Mouse (Mus musculus) spleen, adult 2 months (tissue): ENCODE data around the gene Ctu2.

Source experiments
- CTCF ChIP-seq: fragments of 200-500 bp; IDR thresholded peaks from 2 replicates; pipeline ENCODE4 v1.5.1; 2011; ENCODE audit warnings: mild to moderate bottlenecking, inconsistent platforms; ENCODE audit not compliant: insufficient read depth, insufficient read length, insufficient replicate concordance; ENCODE audit errors: extremely low read depth
- POLR2A ChIP-seq: fragments of 200-500 bp; IDR thresholded peaks from 2 replicates; pipeline ENCODE4 v1.6.1; 2011; ENCODE audit warnings: low read depth, low read length, inconsistent platforms

- no peak for TF ChIP-seq CTCF
- TF ChIP-seq POLR2A: no peak
These were observed 47.9 kb downstream of the Ctu2 start for GRCm38 (mm10) chr8:122523652-122524360.
